Mouse (Mus musculus) small intestine, adult 2 months (tissue): ENCODE measurements around the gene Timp3. TPM values are rescaled to one million over a fixed set of nuclear protein-coding genes. Genes with fewer than 3 reads are reported as not detected.
A peak's percentile ranks its signal among the peaks of the same experiment; 100 is the strongest.

ENCODE experiments used
- H3K27ac ChIP-seq: fragments of 200-500 bp; 2 replicates; pipeline ENCODE4 v1.5.1; 2012; ENCODE audit warnings: low read depth, low read length, control low read depth, inconsistent platforms; ENCODE audit not compliant: insufficient read depth
- H3K27me3 ChIP-seq: fragments of 200-500 bp; 2 replicates; pipeline ENCODE4 v1.6.1; 2012; ENCODE audit warnings: mild to moderate bottlenecking, moderate library complexity, low read length, inconsistent platforms; ENCODE audit not compliant: control insufficient read depth, insufficient read depth
- H3K36me3 ChIP-seq: fragments of 200-500 bp; 2 replicates; pipeline ENCODE4 v1.6.1; 2012; ENCODE audit warnings: mild to moderate bottlenecking, low read length, control low read depth, inconsistent platforms; ENCODE audit not compliant: control insufficient read depth, insufficient read depth
- H3K4me1 ChIP-seq: fragments of 200-500 bp; 2 replicates; pipeline ENCODE4 v1.6.1; 2012; ENCODE audit warnings: low read length, inconsistent platforms, mixed read lengths; ENCODE audit not compliant: control insufficient read depth, insufficient read depth, insufficient read length
- H3K4me3 ChIP-seq: fragments of 200-500 bp; 2 replicates; pipeline ENCODE4 v1.5.1; 2012; ENCODE audit warnings: low read depth, mild to moderate bottlenecking, control low read depth, inconsistent platforms, low read length, moderate library complexity
- CTCF ChIP-seq: fragments of 200-500 bp; IDR thresholded peaks from 2 replicates; pipeline ENCODE4 v1.5.1; 2012; ENCODE audit warnings: low read depth, mild to moderate bottlenecking, control low read depth, inconsistent platforms, low read length, moderate library complexity, mixed read lengths; ENCODE audit not compliant: insufficient replicate concordance, insufficient read length; ENCODE audit errors: extremely low read depth
- POLR2A ChIP-seq: fragments of 200-500 bp; IDR thresholded peaks from 2 replicates; pipeline ENCODE4 v1.6.1; 2012; ENCODE audit warnings: low read depth, mild to moderate bottlenecking, control low read depth, inconsistent platforms, low read length, moderate library complexity
- WGBS: fragments of 180-500 bp; shearing (Covaris S2); methylation state at CpG from one replicate; pipeline ENCODE4 v1.1.7; 2018; 5-methylcytosine and 5-hydroxymethylcytosine counted together
- polyA plus RNA-seq: library from polyadenylated mRNA; depleted of rRNA; stranded (reverse); fragments of >200 nt; gene quantifications from 2 replicates; pipeline ENCODE4 v1.2.3, GENCODE M21; 2012

Gene Timp3
- polyA plus RNA-seq, 1 experiment: 15.3 TPM

DNA sequence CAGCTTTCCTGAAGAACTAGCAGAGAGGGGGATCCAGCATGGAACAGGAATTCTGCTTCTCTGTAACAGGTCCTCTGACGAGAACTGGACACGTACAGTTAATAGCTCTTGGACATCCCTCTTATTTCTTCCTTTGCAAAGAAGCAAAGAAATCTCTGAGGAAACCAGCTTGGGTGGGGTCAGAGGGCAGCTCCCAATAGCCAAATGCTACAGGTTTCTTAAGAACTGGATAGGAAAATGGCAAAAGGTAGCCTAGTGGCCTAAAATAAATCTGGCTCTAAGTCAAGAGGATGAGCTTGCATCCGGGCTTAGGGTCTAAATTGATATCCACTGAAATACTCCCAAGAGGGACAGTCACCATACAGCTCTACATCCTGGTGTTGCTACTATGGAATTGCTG, 27.3 kb upstream of the Timp3 start:
- 87% methylated on average over 3 of the region's 3 CpGs for WGBS
- Histone ChIP-seq H3K27ac (peak overlapping the region; percentile 15; the same call in 1 of the 2 replicates), H3K4me3 (no peak overlapping the region), H3K4me1 (no peaks in the 10 kb centered on the region), H3K27me3 (no peaks in the 10 kb centered on the region), H3K36me3 (no peaks in the 10 kb centered on the region)
- TF ChIP-seq POLR2A: no peak
- TF ChIP-seq CTCF: no peak

DNA sequence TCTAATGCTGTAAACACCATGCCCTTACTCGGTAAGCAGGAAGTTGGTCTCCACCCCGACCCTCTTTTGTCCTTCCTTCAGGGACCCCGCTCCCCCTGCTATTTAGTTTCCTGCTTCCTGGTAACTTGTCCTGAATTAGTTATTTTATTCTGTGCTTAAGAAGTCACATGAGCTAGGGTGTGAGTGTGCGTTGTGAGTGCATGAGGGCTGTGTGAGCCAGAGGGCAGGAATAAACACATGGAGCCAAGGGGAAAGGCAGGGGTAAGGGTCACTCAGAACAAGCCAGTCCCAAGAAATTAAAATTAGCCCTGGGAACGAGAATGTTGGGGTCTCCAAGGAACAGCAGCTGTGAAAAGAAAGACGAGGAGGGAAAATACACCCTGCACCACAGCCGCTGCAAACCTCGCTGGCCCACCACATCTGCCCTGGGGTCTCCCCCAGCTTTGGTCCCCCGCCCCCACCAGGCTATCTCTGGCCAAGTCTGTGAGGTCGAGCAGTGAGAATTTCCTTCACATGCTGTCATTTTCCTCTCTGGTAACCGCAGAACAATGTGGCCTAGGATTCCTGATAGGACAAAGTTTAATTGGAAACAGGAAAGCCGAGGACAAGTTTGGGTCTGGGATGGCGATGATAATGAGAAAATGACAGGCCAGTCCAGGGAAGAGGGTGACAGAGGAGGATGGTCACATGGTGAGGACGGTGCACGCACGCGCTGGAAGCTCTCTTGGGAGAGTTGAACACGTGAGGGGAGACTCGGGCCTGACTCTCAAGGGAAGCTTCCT, 26.6 kb upstream of the Timp3 start:
- Histone ChIP-seq H3K4me1 (no peaks in the 10 kb centered on the region), H3K27me3 (no peaks in the 10 kb centered on the region), H3K27ac (peak overlapping the region; percentile 62), H3K36me3 (no peaks in the 10 kb centered on the region), H3K4me3 (no peak overlapping the region)
- 64% methylated on average over 19 of the region's 19 CpGs for WGBS
- no peak for TF ChIP-seq CTCF
- TF ChIP-seq POLR2A: no peak

DNA sequence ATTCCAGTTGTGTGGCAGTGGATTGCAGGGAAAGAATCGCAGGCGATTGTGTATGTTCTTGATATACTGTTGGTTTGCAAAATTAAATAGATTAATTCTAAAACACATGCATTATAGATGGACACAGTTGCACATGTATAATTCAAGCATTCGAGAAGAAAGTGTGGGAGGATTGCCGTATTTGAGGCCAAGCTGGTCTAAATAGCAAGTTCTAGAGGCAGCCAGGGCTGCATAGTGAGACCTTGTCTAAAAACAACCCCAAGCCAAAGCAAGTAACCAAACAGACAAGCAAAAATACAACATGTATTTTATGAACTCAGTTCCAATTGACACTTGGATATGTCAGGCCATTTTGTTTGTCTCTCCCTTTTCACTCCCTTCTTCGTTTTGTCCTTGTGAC, 24.6 kb upstream of the Timp3 start:
- 89% methylated on average over 5 of the region's 5 CpGs for WGBS
- no peak for TF ChIP-seq CTCF
- no peak for TF ChIP-seq POLR2A
- no peaks in the 10 kb centered on the region for H3K4me1 ChIP-seq

DNA sequence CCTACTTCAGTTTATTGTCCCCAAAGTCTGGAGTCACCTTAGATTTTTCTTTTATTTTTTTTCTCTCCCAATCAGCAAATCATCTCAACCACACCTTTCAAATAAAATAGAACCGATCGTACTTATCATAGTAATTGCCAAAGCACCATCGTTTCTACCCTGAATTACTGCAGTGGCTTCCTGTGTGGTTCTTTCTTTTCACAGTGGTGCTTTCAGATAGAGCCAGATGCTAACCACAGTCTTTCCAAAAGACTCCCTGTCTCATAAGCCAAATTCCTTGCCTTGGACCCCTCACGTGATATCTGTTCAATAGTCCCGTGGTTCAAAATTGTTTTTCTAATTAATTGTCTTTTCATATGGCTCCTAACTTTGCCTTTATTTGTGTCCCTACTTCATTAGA, 22.8 kb upstream of the Timp3 start:
- no peaks in the 10 kb centered on the region for H3K4me1 ChIP-seq

More for the DNA sequence above, 24.6 kb upstream of the Timp3 start:
- Histone ChIP-seq H3K36me3 (no peaks in the 10 kb centered on the region), H3K4me3 (no peak overlapping the region), H3K27me3 (no peaks in the 10 kb centered on the region), H3K27ac (no peak overlapping the region)

DNA sequence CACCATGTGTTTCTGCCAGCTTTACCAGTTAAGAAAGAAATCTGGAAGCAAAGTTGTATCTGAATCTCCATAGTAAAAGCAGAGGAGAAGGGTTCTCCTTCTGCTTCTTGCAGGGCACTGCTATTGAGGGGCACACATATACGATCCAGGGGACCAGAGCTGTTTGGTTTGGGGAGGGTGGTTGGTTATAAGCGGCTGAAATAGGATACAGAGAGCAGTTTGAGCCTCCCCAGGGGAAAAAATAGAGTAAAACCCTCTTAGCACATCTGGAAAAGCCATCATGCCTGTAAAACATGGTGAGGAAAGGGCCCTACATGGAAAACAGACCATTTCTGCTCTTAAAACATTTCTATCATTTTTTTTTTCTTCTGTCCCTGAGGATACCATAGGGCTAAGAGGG, 21.7 kb upstream of the Timp3 start:
- no peaks in the 10 kb centered on the region for H3K27me3 ChIP-seq
- 78% methylated on average over 2 of the region's 2 CpGs for WGBS
- H3K27ac ChIP-seq: no peak overlapping the region
- no peak overlapping the region for H3K4me3 ChIP-seq
- H3K36me3 ChIP-seq: no peaks in the 10 kb centered on the region
- TF ChIP-seq CTCF: no peak
- no peak for TF ChIP-seq POLR2A
- no peaks in the 10 kb centered on the region for H3K4me1 ChIP-seq

More for the DNA sequence above, 22.8 kb upstream of the Timp3 start:
- TF ChIP-seq CTCF (no peak), POLR2A (no peak)
- Histone ChIP-seq H3K36me3 (no peaks in the 10 kb centered on the region), H3K4me3 (no peak overlapping the region), H3K27ac (no peak overlapping the region), H3K27me3 (no peaks in the 10 kb centered on the region)
- WGBS: 63% methylated on average over 5 of the region's 5 CpGs

DNA sequence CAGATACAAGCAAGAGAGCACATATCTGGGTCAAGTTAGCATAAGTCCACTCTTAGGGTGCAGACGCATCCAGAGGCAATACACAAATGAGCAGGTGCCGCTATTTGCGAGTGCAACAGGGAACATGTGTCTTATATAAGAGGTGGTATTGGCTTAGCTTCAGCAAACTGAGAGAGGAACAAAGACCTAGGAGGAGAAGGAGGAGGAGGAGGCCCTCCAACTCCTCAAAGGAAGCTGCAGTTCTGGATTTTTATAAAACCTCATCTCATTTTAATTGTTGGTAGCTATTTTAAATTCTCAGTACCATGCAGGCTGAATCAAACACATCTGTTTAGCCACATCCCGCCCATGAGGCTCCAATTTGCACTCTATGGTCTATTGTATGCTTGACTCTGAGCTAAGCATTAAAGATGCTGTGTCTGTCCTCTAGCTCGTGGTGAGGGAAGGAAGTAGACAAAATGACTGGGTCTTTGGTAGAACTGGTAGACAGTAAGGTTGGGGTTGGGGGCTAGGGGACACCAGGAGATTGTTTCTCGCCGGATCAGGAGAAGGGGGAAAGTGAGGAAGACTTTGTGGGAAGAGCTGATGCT, 20.5 kb upstream of the Timp3 start:
- Histone ChIP-seq H3K27me3 (no peaks in the 10 kb centered on the region), H3K4me3 (no peak overlapping the region), H3K27ac (no peak overlapping the region), H3K36me3 (no peaks in the 10 kb centered on the region), H3K4me1 (no peaks in the 10 kb centered on the region)
- 79% methylated on average over 7 of the region's 7 CpGs for WGBS
- TF ChIP-seq POLR2A: no peak
- TF ChIP-seq CTCF: no peak

DNA sequence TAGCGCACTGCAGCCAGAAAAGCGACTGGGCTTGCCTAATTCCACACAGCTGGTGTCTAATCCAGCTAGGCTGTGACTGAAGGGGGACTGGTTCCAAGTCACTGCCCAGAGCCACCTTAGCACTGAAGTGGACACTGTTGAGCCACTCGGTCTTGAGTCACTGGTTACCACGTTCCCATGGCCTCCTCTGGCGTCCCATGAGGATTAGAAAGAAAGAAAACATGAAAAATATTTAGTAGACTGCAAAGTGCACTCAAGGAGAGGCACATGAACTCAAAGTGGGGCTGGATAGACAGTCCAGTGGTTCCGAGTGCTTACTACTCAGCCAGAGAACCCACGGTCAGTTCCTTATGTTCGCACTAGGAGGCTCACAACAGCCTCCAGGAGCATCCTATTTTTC, 18.9 kb upstream of the Timp3 start:
- no peaks in the 10 kb centered on the region for H3K4me1 ChIP-seq
- H3K4me3 ChIP-seq: no peak overlapping the region
- no peak overlapping the region for H3K27ac ChIP-seq
- 87% methylated on average over 8 of the region's 8 CpGs for WGBS
- H3K27me3 ChIP-seq: no peaks in the 10 kb centered on the region
- no peak for TF ChIP-seq POLR2A
- TF ChIP-seq CTCF: no peak
- no peaks in the 10 kb centered on the region for H3K36me3 ChIP-seq
